Mouse (Mus musculus): ENCODE measurements around the gene Dicer1. TPM values are rescaled to one million over a fixed set of nuclear protein-coding genes. Genes with fewer than 3 reads are reported as not detected.

Gene Dicer1
- 20.8 and 24.6 TPM in 2 replicates for polyA plus RNA-seq (2014; fragmentation: Nextera tagmentation; extraction: Ambion mirVana)

DNA sequence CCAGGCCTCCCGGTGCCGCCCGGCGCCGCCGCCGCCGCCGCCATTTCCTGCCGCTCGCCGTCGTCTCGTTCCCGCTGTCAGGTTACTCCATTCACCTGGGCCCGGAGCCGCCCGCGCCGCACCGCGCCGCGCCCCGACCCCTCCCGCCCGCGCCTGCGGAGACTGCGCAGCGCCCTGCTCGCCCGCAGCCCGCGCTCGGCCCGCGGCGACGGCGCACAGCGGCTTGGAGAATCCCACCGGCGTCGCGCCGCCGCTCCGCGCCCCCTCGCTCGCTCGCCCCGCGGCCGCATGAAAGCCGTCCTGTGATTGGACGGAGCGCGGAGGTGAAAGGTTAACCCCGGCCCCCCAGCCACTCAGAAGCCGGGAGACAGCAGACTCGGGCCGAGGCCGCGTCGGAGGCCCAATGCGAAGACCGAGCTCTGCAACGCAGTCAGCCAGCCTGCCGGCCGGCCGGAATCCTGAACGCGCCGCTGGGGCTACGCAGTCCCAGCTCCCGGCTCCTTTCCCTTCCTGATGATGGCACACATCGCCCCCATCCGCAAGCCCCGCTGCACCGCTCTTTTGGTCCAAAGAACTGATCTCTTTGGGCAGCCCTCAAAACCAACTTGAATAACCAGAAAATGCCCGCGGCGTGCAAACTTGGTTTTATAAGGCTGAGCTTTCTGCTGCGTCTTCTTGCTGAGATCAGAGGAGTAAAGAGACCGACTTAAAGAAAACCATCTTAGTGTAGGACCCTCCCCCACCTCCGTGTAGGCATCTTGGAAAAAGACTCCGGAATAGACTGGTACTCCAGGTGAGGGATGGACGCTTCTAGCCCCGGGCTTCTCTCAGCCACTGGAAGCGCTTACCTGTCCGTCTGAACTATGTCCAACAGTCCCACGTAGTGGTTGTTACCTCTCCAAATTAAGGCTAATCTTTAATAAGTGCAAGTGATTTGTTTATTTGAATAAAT is at the start of gene Dicer1:
Gene Dicer1, minus strand, starts transcription at position 139 of the 952 bp plus-strand sequence.
- Histone ChIP-seq H3K4me3 (ENCODE audit: low read depth, low read length) (peak within 1 kb of the TSS; percentile 79), H3K4me2 (ENCODE audit: low read length) (peak within 1 kb of the TSS; percentile 93), H3K9ac (ENCODE audit: low read length) (peak within 1 kb of the TSS; percentile 85), H3K27ac (ENCODE audit: low read depth) (peak within 1 kb of the TSS; percentile 90), H3K9me3 (ENCODE audit: control insufficient read depth, low read length) (no peaks in the 10 kb centered on the region), H3K36me3 (ENCODE audit: control insufficient read depth, insufficient read depth, low read length) (peaks cover 10% of the 10 kb centered on the region; the same call in 1 of the 2 replicates), H3K4me1 (replicated peaks; ENCODE audit: control insufficient read depth, insufficient read depth, low read length) (peaks cover 36% of the 10 kb centered on the region), H3K27me3 (replicated peaks; ENCODE audit: control insufficient read depth, insufficient read depth, low read length) (no peaks in the 10 kb centered on the region)
- DNase-seq (ENCODE audit: low spot score) = peak; percentile 100
- WGBS = under 1% methylated on average over 79 of the region's 94 CpGs
- ATAC-seq (replicated peaks; ENCODE audit: low FRiP score, low TSS enrichment, low read depth) = peak; percentile 97

- Histone ChIP-seq H3K27me3 (replicated peaks; ENCODE audit: control insufficient read depth, insufficient read depth, low read length) (no peaks in the 10 kb centered on the region), H3K4me1 (replicated peaks; ENCODE audit: control insufficient read depth, insufficient read depth, low read length) (no peaks in the 10 kb centered on the region; the same call in 1 of the 2 replicates), H3K36me3 (ENCODE audit: control insufficient read depth, insufficient read depth, low read length) (peaks cover 17% of the 10 kb centered on the region), H3K9ac (ENCODE audit: low read length) (no peak overlapping the region), H3K9me3 (ENCODE audit: control insufficient read depth, low read length) (peaks cover 5% of the 10 kb centered on the region), H3K4me2 (ENCODE audit: low read length) (no peak overlapping the region), H3K27ac (ENCODE audit: low read depth) (no peak overlapping the region), H3K4me3 (ENCODE audit: low read depth, low read length) (no peak overlapping the region)
- ATAC-seq (replicated peaks; ENCODE audit: low FRiP score, low TSS enrichment, low read depth) (no peak), DNase-seq (ENCODE audit: low spot score) (no peak)
- 90% methylated on average over 3 of the region's 3 CpGs for WGBS
Measured at GRCm38 (mm10) chr12:104799365-104799764, 47.6 kb upstream of the Dicer1 start.

DNA sequence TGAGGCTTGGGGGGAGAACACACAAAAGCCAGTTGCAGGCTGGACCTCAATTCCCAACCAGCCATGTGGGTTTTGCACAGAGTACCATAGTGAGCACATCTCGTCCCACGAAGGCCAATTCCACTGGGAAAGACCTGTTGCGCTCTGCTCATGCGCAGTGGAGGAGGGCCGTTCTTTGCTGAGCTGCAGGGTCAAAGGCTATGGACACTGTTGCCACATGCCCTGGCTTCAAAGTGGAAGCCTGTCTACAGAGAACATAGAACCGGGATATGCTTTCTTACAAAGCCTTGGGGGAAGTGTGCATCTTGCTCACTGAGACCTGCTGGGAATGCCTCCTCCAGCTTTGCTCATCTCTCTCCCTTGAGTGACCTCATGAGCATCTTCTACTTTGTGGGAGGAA is 46.2 kb upstream of the Dicer1 start:
- peaks cover 17% of the 10 kb centered on the region for H3K36me3 ChIP-seq (ENCODE audit: control insufficient read depth, insufficient read depth, low read length)
- peaks cover 5% of the 10 kb centered on the region for H3K9me3 ChIP-seq (ENCODE audit: control insufficient read depth, low read length)
- DNase-seq (ENCODE audit: low spot score) (no peak), ATAC-seq (replicated peaks; ENCODE audit: low FRiP score, low TSS enrichment, low read depth) (no peak)
- no peak overlapping the region for H3K4me3 ChIP-seq (ENCODE audit: low read depth, low read length)
- no peak overlapping the region for H3K9ac ChIP-seq (ENCODE audit: low read length)
- H3K4me2 ChIP-seq (ENCODE audit: low read length) = no peak overlapping the region
- 94% methylated on average over 6 of the region's 6 CpGs for WGBS
- H3K27me3 ChIP-seq (replicated peaks; ENCODE audit: control insufficient read depth, insufficient read depth, low read length) = no peaks in the 10 kb centered on the region
- no peak overlapping the region for H3K27ac ChIP-seq (ENCODE audit: low read depth)
- H3K4me1 ChIP-seq (replicated peaks; ENCODE audit: control insufficient read depth, insufficient read depth, low read length) = no peaks in the 10 kb centered on the region; the same call in 1 of the 2 replicates

DNA sequence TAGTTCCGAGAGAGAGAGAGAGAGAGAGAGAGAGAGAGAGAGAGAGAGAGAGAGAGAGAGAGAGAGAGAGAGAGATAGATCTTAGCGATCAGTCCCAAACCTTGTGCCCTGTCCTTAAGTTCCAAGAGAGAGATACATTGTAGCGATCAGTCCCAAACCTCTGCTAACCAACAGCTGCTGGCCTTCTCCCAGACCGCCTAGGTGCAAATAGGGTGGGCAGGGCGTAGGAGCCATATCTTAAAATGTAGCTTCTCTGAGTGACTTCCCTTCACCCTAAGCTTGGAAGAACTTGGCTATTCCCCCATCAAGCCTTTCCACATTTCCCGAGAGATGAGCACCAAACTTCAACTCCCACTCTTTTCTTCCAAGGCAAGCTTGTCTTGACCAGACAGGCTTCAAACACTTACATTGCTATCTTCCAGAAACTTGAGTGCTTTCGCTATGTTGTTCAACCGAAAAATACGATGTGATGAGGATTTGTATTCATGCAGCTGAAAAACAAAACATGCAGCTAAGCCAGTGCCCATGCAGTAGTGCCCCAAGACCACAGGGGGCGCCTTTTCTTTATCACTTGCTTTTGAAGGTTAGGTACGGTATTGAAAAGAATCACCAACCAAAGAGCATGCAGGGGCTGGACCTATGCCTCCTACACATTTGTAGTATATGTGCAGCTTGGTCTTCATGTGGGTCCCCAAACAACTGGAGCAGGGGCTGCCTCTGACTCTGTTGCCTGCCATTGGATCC is 45.1 kb upstream of the Dicer1 start:
- Histone ChIP-seq H3K9ac (ENCODE audit: low read length) (no peak overlapping the region), H3K4me3 (ENCODE audit: low read depth, low read length) (no peak overlapping the region), H3K27ac (ENCODE audit: low read depth) (no peak overlapping the region), H3K9me3 (ENCODE audit: control insufficient read depth, low read length) (peaks cover 5% of the 10 kb centered on the region), H3K27me3 (replicated peaks; ENCODE audit: control insufficient read depth, insufficient read depth, low read length) (no peaks in the 10 kb centered on the region), H3K4me2 (ENCODE audit: low read length) (no peak overlapping the region), H3K36me3 (ENCODE audit: control insufficient read depth, insufficient read depth, low read length) (peaks cover 17% of the 10 kb centered on the region), H3K4me1 (replicated peaks; ENCODE audit: control insufficient read depth, insufficient read depth, low read length) (no peaks in the 10 kb centered on the region)
- DNase-seq (ENCODE audit: low spot score) (no peak), ATAC-seq (replicated peaks; ENCODE audit: low FRiP score, low TSS enrichment, low read depth) (no peak)
- WGBS = 87% methylated on average over 11 of the region's 11 CpGs

DNA sequence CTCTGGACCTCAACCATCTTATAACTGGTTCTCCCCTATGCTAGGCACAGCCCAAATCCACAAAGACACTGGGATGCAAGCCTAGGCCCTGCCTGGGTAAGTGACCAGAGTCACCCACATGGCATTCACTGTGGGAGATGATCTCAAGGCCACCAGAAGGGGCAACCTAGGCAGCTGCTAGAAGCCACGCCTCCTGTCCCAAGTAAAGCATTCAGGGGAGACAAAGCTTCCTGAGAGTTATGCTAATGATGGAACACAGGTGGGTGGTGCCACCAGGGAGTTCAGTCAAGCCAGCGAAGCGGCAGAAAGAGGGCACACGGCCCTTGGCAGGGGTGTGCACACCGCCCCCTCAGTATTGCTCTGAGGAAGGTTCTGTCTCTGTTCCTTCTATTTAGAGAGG is 43.2 kb upstream of the Dicer1 start:
- Histone ChIP-seq H3K36me3 (ENCODE audit: control insufficient read depth, insufficient read depth, low read length) (peaks cover 19% of the 10 kb centered on the region), H3K9me3 (ENCODE audit: control insufficient read depth, low read length) (peaks cover 5% of the 10 kb centered on the region), H3K4me3 (ENCODE audit: low read depth, low read length) (no peak overlapping the region), H3K27ac (ENCODE audit: low read depth) (no peak overlapping the region), H3K4me1 (replicated peaks; ENCODE audit: control insufficient read depth, insufficient read depth, low read length) (no peaks in the 10 kb centered on the region), H3K4me2 (ENCODE audit: low read length) (no peak overlapping the region), H3K9ac (ENCODE audit: low read length) (no peak overlapping the region), H3K27me3 (replicated peaks; ENCODE audit: control insufficient read depth, insufficient read depth, low read length) (no peaks in the 10 kb centered on the region)
- DNase-seq (ENCODE audit: low spot score) (no peak), ATAC-seq (replicated peaks; ENCODE audit: low FRiP score, low TSS enrichment, low read depth) (no peak)
- 75% methylated on average over 5 of the region's 5 CpGs for WGBS

DNA sequence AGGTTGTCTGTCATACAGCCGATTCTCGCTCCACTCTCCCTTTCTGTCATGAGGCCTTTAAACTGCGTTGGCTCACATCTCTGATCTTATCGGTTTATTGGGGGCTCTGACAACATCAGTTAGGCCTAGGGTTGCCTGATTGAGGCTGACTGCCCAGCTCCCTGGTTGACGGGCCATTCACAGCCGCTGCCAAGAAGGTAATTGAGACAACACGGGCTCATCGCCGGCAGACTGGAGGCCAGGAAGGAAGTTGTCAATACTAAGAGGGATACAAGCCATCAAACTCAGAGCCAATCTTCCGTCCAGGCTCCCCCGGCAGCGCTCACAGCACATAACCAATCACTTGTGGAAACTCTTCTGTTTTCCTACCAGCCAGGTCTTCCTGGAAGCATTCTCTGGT is 41.7 kb upstream of the Dicer1 start:
- no peak overlapping the region for H3K4me3 ChIP-seq (ENCODE audit: low read depth, low read length)
- DNase-seq (ENCODE audit: low spot score) = no peak
- no peak overlapping the region for H3K9ac ChIP-seq (ENCODE audit: low read length)
- H3K9me3 ChIP-seq (ENCODE audit: control insufficient read depth, low read length) = peaks cover 2% of the 10 kb centered on the region
- H3K36me3 ChIP-seq (ENCODE audit: control insufficient read depth, insufficient read depth, low read length) = 0 out of 2 replicates have a peak, but pooled peaks cover 13% of the 10 kb centered on the region
- ATAC-seq (replicated peaks; ENCODE audit: low FRiP score, low TSS enrichment, low read depth) = no peak
- H3K27me3 ChIP-seq (replicated peaks; ENCODE audit: control insufficient read depth, insufficient read depth, low read length) = no peaks in the 10 kb centered on the region
- 55% methylated on average over 12 of the region's 12 CpGs for WGBS
- no peaks in the 10 kb centered on the region for H3K4me1 ChIP-seq (replicated peaks; ENCODE audit: control insufficient read depth, insufficient read depth, low read length)
- H3K27ac ChIP-seq (ENCODE audit: low read depth) = no peak overlapping the region
- no peak overlapping the region for H3K4me2 ChIP-seq (ENCODE audit: low read length)

DNA sequence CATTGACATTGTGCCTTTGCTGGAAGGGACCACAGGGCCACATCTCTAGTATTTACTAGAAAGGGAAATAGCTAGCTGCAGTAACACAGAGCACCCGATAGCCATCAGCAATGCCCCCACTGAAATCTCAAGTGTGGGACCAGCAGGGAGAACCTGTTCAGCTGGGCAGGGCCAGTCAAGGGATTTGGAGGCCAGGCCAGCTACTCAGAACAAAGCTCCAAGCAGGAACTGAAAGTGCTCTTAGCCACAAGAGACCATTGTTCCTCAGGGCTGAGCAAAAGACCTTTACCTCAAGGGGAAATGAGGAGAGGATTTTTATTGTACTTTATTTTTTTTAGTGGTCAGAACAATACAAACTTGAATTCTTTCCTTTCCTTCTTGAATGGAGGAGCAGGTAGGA is 25.9 kb upstream of the Dicer1 start:
- H3K36me3 ChIP-seq (ENCODE audit: control insufficient read depth, insufficient read depth, low read length) = peaks cover 14% of the 10 kb centered on the region
- ATAC-seq (replicated peaks; ENCODE audit: low FRiP score, low TSS enrichment, low read depth) (no peak), DNase-seq (ENCODE audit: low spot score) (no peak)
- H3K27me3 ChIP-seq (replicated peaks; ENCODE audit: control insufficient read depth, insufficient read depth, low read length) = no peaks in the 10 kb centered on the region
- H3K4me2 ChIP-seq (ENCODE audit: low read length) = no peak overlapping the region
- no peak overlapping the region for H3K27ac ChIP-seq (ENCODE audit: low read depth)
- no peaks in the 10 kb centered on the region for H3K4me1 ChIP-seq (replicated peaks; ENCODE audit: control insufficient read depth, insufficient read depth, low read length)
- H3K9me3 ChIP-seq (ENCODE audit: control insufficient read depth, low read length) = no peaks in the 10 kb centered on the region
- no peak overlapping the region for H3K9ac ChIP-seq (ENCODE audit: low read length)
- no peak overlapping the region for H3K4me3 ChIP-seq (ENCODE audit: low read depth, low read length)
- 97% methylated on average over 1 of the region's 1 CpGs for WGBS

GRCm38 (mm10) chr12:104771941-104772340 is 20.2 kb upstream of the Dicer1 start:
- no peak overlapping the region for H3K4me2 ChIP-seq (ENCODE audit: low read length)
- peaks cover 5% of the 10 kb centered on the region; the same call in 1 of the 2 replicates for H3K4me1 ChIP-seq (replicated peaks; ENCODE audit: control insufficient read depth, insufficient read depth, low read length)
- WGBS = 80% methylated on average over 2 of the region's 2 CpGs
- DNase-seq (ENCODE audit: low spot score) (no peak), ATAC-seq (replicated peaks; ENCODE audit: low FRiP score, low TSS enrichment, low read depth) (no peak)
- no peak overlapping the region for H3K4me3 ChIP-seq (ENCODE audit: low read depth, low read length)
- H3K9me3 ChIP-seq (ENCODE audit: control insufficient read depth, low read length) = no peaks in the 10 kb centered on the region
- no peak overlapping the region for H3K27ac ChIP-seq (ENCODE audit: low read depth)
- no peaks in the 10 kb centered on the region for H3K36me3 ChIP-seq (ENCODE audit: control insufficient read depth, insufficient read depth, low read length)
- H3K27me3 ChIP-seq (replicated peaks; ENCODE audit: control insufficient read depth, insufficient read depth, low read length) = no peaks in the 10 kb centered on the region
- H3K9ac ChIP-seq (ENCODE audit: low read length) = no peak overlapping the region
